Mouse (Mus musculus): Measurements from ENCODE around the gene Rev3l.
"Not testable (repeated sequence)": the region's sequence is repeated elsewhere in the genome, so short reads cannot be mapped to it uniquely, and the experiment has no call there.

Gene Rev3l

DNA sequence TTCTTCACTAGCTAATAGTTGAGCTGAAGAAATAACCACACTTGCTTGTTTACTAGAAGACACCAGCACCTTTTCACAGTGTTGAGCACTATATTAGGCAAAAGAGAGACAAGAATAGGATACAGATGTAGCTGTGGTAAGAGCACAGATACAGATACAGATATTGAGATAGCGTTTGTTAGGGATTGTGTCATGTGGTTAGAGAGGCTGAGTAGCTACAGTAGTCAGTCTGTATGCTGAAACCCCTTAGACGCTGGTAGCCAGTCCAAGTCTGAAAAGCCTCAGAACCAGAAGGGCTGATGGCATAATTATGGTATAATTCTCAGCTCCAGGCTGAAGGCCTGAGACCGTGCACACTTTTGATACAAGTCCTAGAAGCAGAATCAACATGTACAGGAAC, 53.3 kb downstream of the Rev3l start:
- DNase-seq (ENCODE audit: low spot score), result no peak

DNA sequence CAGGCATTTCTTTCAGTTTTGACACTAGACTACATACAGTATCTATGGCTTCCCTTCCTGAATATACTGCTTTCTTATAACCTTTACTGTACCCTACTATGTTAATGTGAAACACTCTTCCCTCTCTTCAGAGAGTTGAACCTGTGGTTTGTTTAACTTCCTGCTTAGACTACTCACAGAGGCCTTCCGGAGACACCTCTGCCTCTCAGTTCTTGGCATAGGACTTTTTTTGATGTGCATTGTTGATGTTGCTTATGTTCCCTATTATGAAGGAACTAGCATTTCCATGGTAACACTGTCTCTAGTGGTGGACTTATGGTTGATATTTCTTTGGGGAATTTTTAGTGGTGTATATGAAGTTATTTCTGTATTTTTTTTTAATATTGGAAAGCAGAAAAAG, 61.4 kb downstream of the Rev3l start:
- DNase-seq (ENCODE audit: low spot score), result no peak

DNA sequence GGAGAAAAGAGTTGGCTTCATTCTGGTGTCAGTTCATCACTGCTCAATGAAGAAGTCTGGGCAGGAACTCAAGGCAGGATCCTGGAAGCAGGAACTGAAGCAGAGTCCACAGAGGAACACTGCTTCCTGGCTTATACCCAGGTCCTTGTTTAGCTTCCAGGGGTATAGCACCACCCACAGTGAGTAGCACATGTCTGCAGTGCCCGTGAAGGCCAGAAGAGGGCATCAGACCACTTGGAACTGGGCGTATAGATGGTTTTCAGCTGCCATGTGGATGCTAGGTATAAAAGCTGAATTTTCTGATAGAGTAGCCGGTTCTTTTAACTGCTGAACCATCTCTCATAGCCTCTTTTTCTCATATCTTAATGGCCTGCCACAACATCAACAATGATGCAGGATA, 79.6 kb downstream of the Rev3l start:
- DNase-seq (ENCODE audit: low spot score), result peak; percentile 9

DNA sequence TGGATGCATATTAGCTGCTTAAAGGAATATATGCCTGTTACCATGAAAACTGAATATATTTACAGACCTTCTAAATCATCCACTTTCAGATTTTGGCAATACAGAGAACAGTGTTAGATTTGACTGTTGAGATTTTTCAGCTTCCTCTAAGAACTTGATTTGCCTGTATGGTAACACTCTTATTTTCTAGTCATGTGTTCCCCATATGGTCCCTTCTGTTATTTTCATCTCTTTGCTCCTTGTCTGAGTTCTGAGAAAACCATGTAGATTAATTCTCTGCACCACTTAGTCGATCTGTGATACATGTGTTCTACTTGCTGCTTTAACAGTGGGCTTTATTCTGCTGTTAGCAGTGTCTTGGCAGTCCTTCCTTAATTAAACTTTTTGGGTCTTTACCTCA, 110.7 kb downstream of the Rev3l start:
- DNase-seq (ENCODE audit: low spot score), result no peak

DNA sequence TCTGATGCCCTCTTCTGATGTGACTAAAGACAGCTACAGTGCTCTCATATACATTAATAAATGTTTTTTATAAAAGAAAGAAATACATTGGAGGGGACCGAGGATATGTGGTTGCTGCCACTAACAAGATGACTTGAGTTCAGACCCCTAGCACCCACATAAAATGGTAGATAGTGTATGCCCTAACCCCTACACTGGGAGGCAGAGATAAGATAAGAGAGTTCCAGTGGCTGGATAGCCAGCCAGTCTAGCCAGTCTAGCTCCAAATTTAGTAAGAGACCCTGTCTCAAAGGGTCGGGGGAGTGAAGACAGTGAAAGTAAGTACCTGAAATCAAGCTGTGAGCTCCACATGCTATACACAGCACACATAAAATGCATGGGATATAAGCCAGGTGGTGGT, 133.6 kb downstream of the Rev3l start:
- no peak for DNase-seq (ENCODE audit: low spot score)

DNA sequence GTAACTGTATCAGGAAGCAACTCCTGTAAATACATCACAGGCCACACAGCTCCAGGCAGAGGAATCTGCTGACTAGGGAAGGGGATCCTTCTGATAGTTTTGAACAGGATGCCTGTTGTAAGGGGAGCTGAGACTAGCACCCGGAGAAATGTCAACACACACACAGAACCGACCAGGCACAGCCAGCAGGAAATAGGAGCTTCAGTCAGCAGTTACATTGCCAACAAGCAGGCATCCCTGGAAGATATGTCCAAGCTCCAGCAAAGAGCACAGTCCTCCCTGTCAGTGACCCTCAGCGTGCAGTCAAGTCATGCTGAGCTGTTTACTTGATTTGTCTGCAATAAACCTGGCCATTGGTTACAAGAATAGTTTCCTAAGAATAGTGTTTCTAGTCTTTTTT, 156.7 kb downstream of the Rev3l start:
- DNase-seq (ENCODE audit: low spot score), result no peak

DNA sequence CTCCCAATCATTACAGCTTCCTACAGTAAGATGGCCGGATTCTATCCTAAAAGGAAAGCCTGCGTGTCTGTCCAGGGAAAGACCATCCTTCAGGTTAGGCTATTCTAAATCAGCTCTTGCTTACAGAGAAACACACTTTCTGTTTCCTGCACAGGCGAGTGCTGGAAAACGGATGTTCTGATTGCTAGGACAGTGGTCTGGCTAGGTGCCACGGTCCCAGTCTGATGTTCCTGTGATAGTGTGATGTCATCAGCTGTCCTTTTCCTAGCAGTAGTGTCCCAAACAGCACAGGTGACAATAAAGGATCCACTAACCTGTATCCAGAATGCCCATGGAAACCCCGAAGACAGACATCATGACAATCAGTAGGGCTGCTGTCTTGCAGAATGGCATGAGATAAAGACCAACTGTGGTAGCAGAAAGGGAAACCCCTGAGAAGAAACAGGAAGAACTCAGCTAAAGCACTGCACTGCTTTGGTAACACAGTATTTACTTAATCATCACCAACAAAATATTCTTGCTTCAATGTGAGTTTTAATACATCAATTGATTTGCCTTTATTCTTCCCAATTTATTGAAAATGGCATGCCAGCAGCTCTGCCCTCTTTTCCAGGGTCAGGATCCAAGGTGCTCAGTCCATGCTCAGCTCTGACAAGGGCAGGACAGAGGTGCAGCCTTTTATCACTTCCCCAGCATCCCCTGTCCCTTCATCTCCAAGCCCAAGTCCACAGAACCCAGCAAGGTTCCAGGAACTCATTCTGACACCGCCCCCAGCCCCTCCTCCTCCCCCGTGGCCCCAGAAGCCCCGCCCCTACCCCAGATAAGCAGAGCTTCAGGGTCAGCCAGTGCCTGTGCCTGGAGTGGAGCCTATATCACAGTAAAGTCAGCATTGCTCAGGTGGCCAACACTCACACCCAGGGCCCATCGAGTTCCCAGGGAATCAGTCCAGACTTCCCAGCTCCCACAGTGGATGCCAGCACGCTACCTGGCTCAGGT, 162.1 kb downstream of the Rev3l start:
- DNase-seq (ENCODE audit: low spot score), result no peak

DNA sequence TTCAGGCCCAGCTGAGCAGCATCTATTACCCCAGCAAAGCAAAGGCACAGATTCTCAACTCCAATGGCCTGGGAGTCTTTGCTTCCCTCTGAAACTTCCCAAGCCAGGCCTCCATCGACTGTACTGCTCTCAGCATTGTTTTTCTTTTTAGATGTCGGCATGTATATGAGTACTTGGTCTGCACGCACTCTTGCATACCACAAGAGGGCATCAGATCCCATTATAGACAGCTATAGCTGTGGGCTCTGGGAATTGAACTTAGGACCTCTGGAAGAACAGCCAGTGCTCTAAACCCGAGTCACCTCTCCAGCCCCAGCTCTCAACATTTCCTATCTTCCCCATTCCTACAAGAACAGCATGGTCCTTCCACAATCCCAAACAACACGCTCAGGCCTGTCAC, 164.6 kb downstream of the Rev3l start:
- DNase-seq (ENCODE audit: low spot score), result no peak

DNA sequence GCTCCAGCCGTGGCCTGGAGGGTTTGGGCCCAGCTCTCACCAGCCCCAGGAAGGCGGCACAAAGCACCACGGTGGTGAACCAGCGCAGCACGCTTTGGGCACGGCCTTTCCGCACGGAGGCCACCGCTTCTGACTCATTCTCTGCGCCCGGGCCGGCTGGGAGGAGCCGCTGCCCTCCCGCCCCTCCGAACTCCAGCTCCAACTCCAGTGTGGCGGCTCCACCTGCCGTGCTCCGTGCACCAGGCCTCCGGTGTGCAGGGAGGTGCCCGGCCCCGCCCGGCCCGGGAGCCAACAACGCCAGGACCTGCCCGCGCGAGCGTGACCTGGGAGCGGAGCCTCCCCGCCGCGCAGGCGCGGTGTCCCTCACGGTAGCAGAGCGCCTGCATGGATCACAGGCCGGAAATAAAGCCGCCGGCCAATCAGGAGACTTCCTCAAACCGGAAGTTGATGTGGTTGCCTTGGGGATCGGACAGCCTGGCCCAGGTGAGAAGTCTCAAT, 167.0 kb downstream of the Rev3l start, which contains the start of gene Mfsd4b4:
Gene Mfsd4b4, minus strand, starts transcription at position 365 of the 498 bp plus-strand sequence.
- peak; percentile 85 for DNase-seq (ENCODE audit: low spot score)

DNA sequence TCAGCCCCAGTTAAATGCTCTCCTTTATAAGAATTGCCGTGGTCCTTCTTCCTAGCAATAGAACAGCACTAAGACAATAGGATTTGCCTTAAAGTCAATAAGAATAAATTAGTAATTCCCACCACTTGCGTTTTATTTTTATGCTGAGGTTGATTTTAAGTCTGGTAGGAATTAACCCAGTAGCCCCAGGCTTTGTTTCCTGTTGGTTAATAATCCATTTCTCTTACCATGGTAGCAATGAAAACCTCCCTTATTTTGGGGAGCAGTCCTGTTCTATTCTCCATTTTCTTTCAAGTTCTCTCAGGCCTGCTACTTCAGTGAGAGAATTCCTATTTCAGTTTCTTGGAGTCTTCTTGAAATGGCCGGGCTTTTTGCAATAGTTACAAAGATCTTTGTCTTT, 172.3 kb downstream of the Rev3l start:
- no peak for DNase-seq (ENCODE audit: low spot score)

DNA sequence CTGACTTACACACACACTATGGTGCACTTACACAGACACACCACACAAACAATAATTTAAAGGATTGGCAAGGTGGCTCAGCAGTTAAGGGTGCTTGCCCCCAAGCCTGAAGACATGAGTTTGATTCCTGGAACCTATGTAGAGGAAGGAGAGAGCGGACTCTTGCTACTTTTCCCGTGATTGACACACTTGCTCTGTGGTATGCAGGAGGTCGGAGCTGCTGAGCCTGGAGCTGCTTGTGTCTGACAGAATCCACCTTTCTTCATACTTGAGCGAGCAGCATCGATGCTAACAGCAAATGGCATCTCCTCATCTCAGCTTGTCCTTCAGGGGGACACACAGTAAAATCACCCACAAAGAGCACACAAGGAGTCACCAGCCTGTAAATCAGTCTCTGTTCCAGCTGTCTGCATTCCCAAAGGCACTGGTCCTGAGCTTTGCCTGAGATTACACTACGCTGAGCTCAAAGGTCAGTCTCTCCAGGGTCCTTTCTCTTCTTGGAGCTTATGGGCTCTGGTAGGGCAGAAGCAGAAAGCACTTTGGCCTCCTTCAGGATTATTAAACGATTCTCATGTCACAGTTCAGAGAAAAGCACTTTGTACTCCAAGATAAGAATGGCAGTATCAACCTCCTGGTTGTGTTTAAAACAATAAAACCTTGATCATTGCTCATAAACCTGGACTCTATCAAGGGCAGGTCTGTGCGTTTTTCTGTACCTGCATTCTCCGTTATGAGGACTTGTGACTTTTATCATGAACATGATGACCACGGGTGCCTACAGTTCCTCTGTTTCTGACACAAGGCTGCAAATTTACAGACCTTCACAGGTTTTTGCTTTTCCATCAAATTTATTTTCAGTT, 175.1 kb downstream of the Rev3l start:
- DNase-seq (ENCODE audit: low spot score), result no peak

DNA sequence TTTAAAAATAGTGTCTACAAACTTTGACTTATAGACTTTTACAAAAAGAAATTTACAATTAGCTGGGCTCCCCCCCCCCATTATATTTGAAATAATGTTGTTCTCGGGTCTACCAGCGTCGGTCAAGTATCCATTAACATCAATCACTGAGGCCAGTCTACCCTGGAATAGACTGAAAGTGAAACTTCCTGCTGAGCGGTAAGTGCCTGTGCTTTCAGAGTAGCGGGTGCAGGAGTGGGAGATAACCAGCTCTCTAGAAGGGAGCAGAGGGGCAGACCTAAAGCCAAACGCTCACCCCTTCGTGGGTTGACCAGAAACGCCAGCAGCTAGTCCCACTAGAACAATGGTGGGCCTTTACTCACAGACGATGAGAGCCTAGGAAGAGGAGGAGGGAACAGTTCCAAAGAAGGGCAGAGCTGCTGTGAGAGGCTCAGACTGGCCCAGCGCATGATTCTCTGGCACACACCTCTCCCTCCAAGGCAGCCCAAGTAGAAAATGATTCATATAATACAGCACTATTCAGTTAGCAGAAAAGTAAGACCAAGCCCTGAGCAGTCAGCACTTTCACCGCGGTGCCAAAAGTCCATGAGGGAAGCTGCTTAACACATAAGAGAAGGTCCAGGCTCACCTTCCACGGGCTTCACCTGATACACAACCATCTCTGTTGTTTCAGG, 177.0 kb downstream of the Rev3l start:
- no peak for DNase-seq (ENCODE audit: low spot score)

DNA sequence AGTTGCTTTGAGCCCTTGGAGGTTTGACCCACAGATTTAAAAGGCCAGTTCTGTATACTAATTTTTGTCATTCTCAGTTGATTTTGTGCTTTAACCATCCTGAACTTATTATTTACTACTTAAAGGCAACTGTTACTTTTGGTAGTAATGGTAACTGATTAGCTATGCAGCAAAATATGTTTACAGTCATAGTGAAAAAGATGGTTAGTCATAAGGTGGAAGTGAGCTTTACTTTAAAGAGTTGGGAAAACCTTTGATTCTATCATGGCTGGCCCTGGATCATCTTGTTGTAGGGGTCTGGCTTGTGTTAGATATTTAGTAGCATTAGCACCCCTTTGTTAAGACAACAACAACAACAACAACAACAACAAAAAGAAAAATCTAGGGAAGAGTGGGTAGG, 180.7 kb downstream of the Rev3l start:
- no peak for DNase-seq (ENCODE audit: low spot score)

DNA sequence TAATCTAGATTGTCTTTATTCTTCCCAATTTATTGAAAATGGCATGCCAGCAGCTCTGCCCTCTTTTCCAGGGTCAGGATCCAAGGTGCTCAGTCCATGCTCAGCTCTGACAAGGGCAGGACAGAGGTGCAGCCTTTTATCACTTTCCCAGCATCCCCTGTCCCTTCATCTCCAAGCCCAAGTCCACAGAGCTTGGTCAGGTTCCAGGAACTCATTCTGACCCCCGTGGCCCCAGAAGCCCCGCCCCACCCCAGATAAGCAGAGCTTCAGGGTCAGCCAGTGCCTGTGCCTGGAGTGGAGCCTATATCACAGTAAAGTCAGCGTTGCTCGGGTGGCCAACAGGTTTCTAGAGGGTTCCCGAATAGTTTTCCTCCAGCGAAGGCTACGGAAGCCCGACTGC, 192.6 kb downstream of the Rev3l start:
- DNase-seq (ENCODE audit: low spot score), result not testable (repeated sequence)

Measured in layer of hippocampus, adult 11-12 months (tissue).